Mouse (Mus musculus) frontal cortex, adult 2 months (tissue): ENCODE data around the gene Tmem53. TPM values are rescaled to one million over a fixed set of nuclear protein-coding genes. Genes with fewer than 3 reads are reported as not detected.
"Not testable (repeated sequence)": the region's sequence is repeated elsewhere in the genome, so short reads cannot be mapped to it uniquely, and the experiment has no call there.

Source experiments
- DNase-seq, 2 experiments: peaks; one replicate each; pipeline ENCODE4 v3.0.0; 2022; ENCODE audit warnings: low spot score in 1 of 2; ENCODE audit errors: extremely low spot score in 1 of 2
- polyA plus RNA-seq: library from polyadenylated mRNA; depleted of rRNA; stranded (reverse); fragments of >200 nt; gene quantifications from 2 replicates; pipeline ENCODE4 v1.2.3, GENCODE M21; 2012

The Tmem53 gene
- polyA plus RNA-seq, 1 experiment: 7.9 TPM

GRCm38 (mm10) chr4:117240867-117241266 is 10.9 kb upstream of the Tmem53 start:
- no peak for DNase-seq

GRCm38 (mm10) chr4:117250982-117251381 is 769 bp upstream of the Tmem53 start:
- DNase-seq: no peak

- DNase-seq: no peak
Observed at GRCm38 (mm10) chr4:117252351-117252750, 600 bp downstream of the Tmem53 start.

GRCm38 (mm10) chr4:117252755-117253154 is 1.0 kb downstream of the Tmem53 start:
- DNase-seq: no peak

GRCm38 (mm10) chr4:117253218-117254016 is 1.7 kb downstream of the Tmem53 start:
- DNase-seq: no peak

GRCm38 (mm10) chr4:117254017-117254627 is 2.4 kb downstream of the Tmem53 start:
- no peak for DNase-seq

- DNase-seq: no peak
Observed at GRCm38 (mm10) chr4:117254672-117255071, 2.9 kb downstream of the Tmem53 start.

GRCm38 (mm10) chr4:117259909-117260308 is 8.2 kb downstream of the Tmem53 start:
- not testable (repeated sequence) for DNase-seq

- DNase-seq: no peak
Observed at GRCm38 (mm10) chr4:117261222-117261621, 9.5 kb downstream of the Tmem53 start.

GRCm38 (mm10) chr4:117262101-117262913 is 10.6 kb downstream of the Tmem53 start:
- no peak for DNase-seq

GRCm38 (mm10) chr4:117262987-117263386 is 11.2 kb downstream of the Tmem53 start:
- DNase-seq: no peak

- DNase-seq: peak in 1 of 2 experiments; percentile 95
Observed at GRCm38 (mm10) chr4:117267284-117267683, 15.5 kb downstream of the Tmem53 start.

GRCm38 (mm10) chr4:117267831-117268437 is 16.2 kb downstream of the Tmem53 start:
- no peak for DNase-seq

- DNase-seq: peak; percentile 53 to 86
Observed at GRCm38 (mm10) chr4:117270278-117270677, 18.5 kb downstream of the Tmem53 start.

- DNase-seq: no peak
Observed at GRCm38 (mm10) chr4:117272459-117272858, 20.7 kb downstream of the Tmem53 start.

GRCm38 (mm10) chr4:117274720-117275119 is 23.0 kb downstream of the Tmem53 start:
- DNase-seq: no peak

- no peak for DNase-seq
Observed at GRCm38 (mm10) chr4:117276281-117276711, 24.5 kb downstream of the Tmem53 start.

GRCm38 (mm10) chr4:117277021-117277420 is 25.3 kb downstream of the Tmem53 start:
- no peak for DNase-seq

- no peak for DNase-seq
Observed at GRCm38 (mm10) chr4:117277687-117278086, 25.9 kb downstream of the Tmem53 start.

- no peak for DNase-seq
Observed at GRCm38 (mm10) chr4:117278381-117279252, 26.9 kb downstream of the Tmem53 start.
